Mouse (Mus musculus): ENCODE measurements around the gene Pigo.

DNA sequence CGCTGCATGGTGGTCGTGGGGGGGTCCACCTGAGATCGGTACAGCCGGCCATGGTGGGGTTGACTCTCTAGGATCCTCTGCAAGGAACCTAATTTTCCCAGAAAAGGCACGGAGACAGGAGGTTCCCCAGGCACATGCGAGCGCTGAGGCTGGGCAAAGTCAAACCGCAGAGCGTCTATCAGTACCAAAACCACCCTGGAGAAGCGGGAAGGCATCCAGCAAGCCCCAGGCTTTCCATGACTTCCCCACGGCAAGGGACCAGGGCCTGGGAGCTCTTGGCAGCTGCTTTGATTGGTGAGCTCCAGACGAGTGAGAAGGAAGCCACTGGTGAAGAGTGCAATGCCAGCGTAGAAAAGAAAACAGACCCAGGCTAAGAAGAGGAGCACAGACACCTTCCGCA lies 946 bp downstream of the Pigo start:
- TF ChIP-seq POLR2A (IDR thresholded peaks at IDR 0.05; ENCODE audit: control insufficient read depth, low read depth, low read length) (no peak), CTCF (IDR thresholded peaks at IDR 0.05; ENCODE audit: control insufficient read depth, insufficient read depth, insufficient replicate concordance, low read depth, low read length) (no peak)

Measured in testis, adult 2 months (tissue).